29 mouse cellular contexts compared by ENCODE assay signal in the genomic region with DNA sequence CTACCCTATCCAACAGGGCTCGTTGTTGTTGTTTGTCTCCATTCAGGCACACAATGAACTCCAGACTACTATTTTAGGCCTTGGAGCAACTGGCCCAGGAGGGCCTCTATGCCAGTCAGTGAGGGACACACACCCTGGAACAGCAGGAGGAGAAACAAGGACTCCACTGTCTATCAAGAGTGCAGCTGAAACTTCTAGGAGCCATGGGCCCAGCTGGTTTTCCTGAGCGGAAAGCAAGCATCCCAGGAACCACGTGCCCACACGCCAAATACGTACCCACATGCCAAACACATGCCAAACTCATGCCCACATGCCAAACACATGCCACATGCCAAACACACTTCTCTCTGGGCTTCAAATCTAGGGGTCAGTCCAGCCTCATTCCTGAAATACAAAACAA.
"Had no signal": no experiment of that assay in that cellular context is flagged by ENCODE, and none has a peak within 500 bp of the region (broad histone marks: within the 10 kb centered on the region; RNA-seq: fewer than 3 reads in every experiment).

No protein-coding gene starts in this region.

- DNase-seq: heart, postnatal 10 days; heart, postnatal 14 days; heart, postnatal 36 days; heart, postnatal 4 days; kidney, adult 11 months; kidney, adult 18-20 months; kidney, adult 2 months; kidney, adult 8-10 months; kidney, adult 9 months; kidney, postnatal 10 days; kidney, postnatal 14 days; kidney, postnatal 25 days; kidney, postnatal 36 days; kidney, postnatal 4 days; layer of hippocampus, postnatal 36 days had no signal

- H3K36me3 ChIP-seq: heart, embryonic 10.5 days; heart, embryonic 12.5 days; heart, embryonic 13.5 days; heart, embryonic 15.5 days; hindbrain, embryonic 12.5 days; hindbrain, embryonic 13.5 days; hindbrain, embryonic 15.5 days; intestine, embryonic 15.5 days had no signal

- H3K4me3 ChIP-seq: heart, embryonic 10.5 days; heart, embryonic 12.5 days; heart, embryonic 13.5 days; heart, embryonic 15.5 days; hindbrain, embryonic 10.5 days; hindbrain, embryonic 12.5 days; hindbrain, embryonic 13.5 days; hindbrain, embryonic 15.5 days; intestine, embryonic 15.5 days; kidney, embryonic 15.5 days had no signal

- H3K4me2 ChIP-seq: heart, embryonic 11.5 days; heart, embryonic 12.5 days; heart, embryonic 13.5 days; heart, embryonic 15.5 days; hindbrain, embryonic 12.5 days; hindbrain, embryonic 13.5 days; hindbrain, embryonic 14.5 days; hindbrain, embryonic 15.5 days; intestine, embryonic 15.5 days; kidney, embryonic 15.5 days had no signal

- H3K27me3 ChIP-seq: heart, embryonic 12.5 days; heart, embryonic 13.5 days; heart, embryonic 15.5 days; hindbrain, embryonic 12.5 days; hindbrain, embryonic 13.5 days; hindbrain, embryonic 15.5 days; intestine, embryonic 15.5 days; kidney, embryonic 15.5 days had no signal

- H3K27ac ChIP-seq: heart, embryonic 10.5 days; heart, embryonic 13.5 days; heart, embryonic 15.5 days; hindbrain, embryonic 10.5 days; hindbrain, embryonic 12.5 days; hindbrain, embryonic 13.5 days; hindbrain, embryonic 14.5 days; hindbrain, embryonic 15.5 days; hindbrain, postnatal 0 days; intestine, embryonic 15.5 days; kidney, embryonic 15.5 days; kidney, postnatal 0 days had no signal
